Mouse (Mus musculus) stomach, embryonic 16.5 days (tissue): ENCODE results near the gene Fbf1. TPM values are rescaled to one million over a fixed set of nuclear protein-coding genes. Genes with fewer than 3 reads are reported as not detected.

Experiments
- ATAC-seq: fragments of 200-750 bp; cut with Nextera tagmentation; 2 replicates; pipeline ENCODE4 v1.8.0; 2017; ENCODE audit warnings: moderate number of reproducible peaks, moderate TSS enrichment; ENCODE audit not compliant: insufficient read depth, low FRiP score
- H3K27ac ChIP-seq: fragments of 300-500 bp; sonication (generic); 2 replicates; pipeline ENCODE4 v1.5.1; 2014; ENCODE audit warnings: low read length
- H3K27me3 ChIP-seq: fragments of 300-500 bp; sonication (generic); 2 replicates; pipeline ENCODE4 v1.6.1; 2014; ENCODE audit warnings: low read length, control low read depth, mixed read lengths; ENCODE audit not compliant: control insufficient read depth, insufficient read depth
- H3K36me3 ChIP-seq: fragments of 300-500 bp; sonication (generic); 2 replicates; pipeline ENCODE4 v1.6.1; 2014; ENCODE audit warnings: low read length; ENCODE audit not compliant: control insufficient read depth, insufficient read depth
- H3K4me1 ChIP-seq: fragments of 300-500 bp; sonication (generic); 2 replicates; pipeline ENCODE4 v1.6.1; 2014; ENCODE audit warnings: low read length, control low read depth, mixed read lengths; ENCODE audit not compliant: control insufficient read depth, insufficient read depth
- H3K4me2 ChIP-seq: fragments of 300-500 bp; sonication (generic); 2 replicates; pipeline ENCODE4 v1.6.1; 2014; ENCODE audit warnings: low read depth, low read length, mixed read lengths
- H3K4me3 ChIP-seq: fragments of 300-500 bp; sonication (generic); replicated peaks from 2 replicates; pipeline ENCODE4 v1.5.1; 2014; ENCODE audit warnings: mild to moderate bottlenecking, low read length
- H3K9ac ChIP-seq: fragments of 300-500 bp; sonication (generic); 2 replicates; pipeline ENCODE4 v1.6.1; 2014; ENCODE audit warnings: low read length
- H3K9me3 ChIP-seq: fragments of 300-500 bp; sonication (generic); replicated peaks from 2 replicates; pipeline ENCODE4 v1.6.1; 2016; ENCODE audit warnings: low read length, control low read depth; ENCODE audit not compliant: control insufficient read depth
- WGBS: fragments of 180-500 bp; shearing (Covaris S2); extraction: QIAGEN DNeasy Blood & Tissue Kit; methylation state at CpG from one replicate; pipeline ENCODE4 v1.1.7; 2014; 5-methylcytosine and 5-hydroxymethylcytosine counted together
- polyA plus RNA-seq: library from polyadenylated mRNA; unstranded; fragments of >200 nt; fragmentation: Nextera tagmentation; extraction: Ambion mirVana; gene quantifications from 2 replicates; pipeline ENCODE4 v1.2.1, GENCODE M21; 2015

The Fbf1 gene
- polyA plus RNA-seq, 1 experiment from 2014 or later: 31.4 TPM

- peak overlapping the region; percentile 61 for H3K9ac ChIP-seq
- 10% methylated on average over 11 of the region's 11 CpGs for whole genome bisulfite sequencing
- peak; percentile 41 for ATAC-seq
Observed at GRCm38 (mm10) chr11:116101931-116102381, 66.0 kb downstream of the Fbf1 start.

DNA sequence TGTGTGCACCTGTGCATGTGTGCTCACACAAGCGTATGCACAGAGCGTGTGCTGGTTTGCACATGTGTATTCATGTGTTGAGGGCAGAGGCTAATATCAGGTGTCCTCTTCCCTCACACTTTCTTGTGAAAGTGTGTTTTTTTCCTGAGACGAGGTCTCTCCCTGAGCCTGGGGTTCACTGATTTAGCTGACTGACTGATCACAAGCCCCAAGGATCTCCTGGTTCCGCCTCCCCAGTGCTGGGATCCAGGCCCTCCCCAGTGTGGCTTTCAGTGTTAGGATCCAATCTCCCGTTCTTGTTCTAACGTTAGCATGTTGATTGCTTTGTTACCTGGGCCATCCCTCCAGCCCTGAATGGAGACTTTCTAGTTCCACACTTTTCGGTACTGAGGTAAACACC, 67.1 kb downstream of the Fbf1 start:
- H3K9me3 ChIP-seq: no peaks in the 10 kb centered on the region
- peak overlapping the region; percentile 97 for H3K27ac ChIP-seq
- no peak for ATAC-seq
- 70% methylated on average over 7 of the region's 7 CpGs for WGBS
- H3K4me2 ChIP-seq: no peak overlapping the region
- H3K4me3 ChIP-seq: no peak overlapping the region
- H3K27me3 ChIP-seq: no peaks in the 10 kb centered on the region
- H3K36me3 ChIP-seq: 0 out of 2 replicates have a peak, but pooled peaks cover 3% of the 10 kb centered on the region
- H3K9ac ChIP-seq: peak overlapping the region; percentile 6; the same call in 1 of the 2 replicates
- H3K4me1 ChIP-seq: peaks cover 61% of the 10 kb centered on the region

More at GRCm38 (mm10) chr11:116101931-116102381, 66.0 kb downstream of the Fbf1 start:
- H3K36me3 ChIP-seq: 0 out of 2 replicates have a peak, but pooled peaks cover 5% of the 10 kb centered on the region
- peak overlapping the region; percentile 10; the same call in 1 of the 2 replicates for H3K4me2 ChIP-seq
- peak overlapping the region; percentile 97 for H3K27ac ChIP-seq
- H3K4me1 ChIP-seq: peaks cover 72% of the 10 kb centered on the region
- no peaks in the 10 kb centered on the region for H3K27me3 ChIP-seq
- H3K9me3 ChIP-seq: no peaks in the 10 kb centered on the region
- no peak overlapping the region for H3K4me3 ChIP-seq

- peak; percentile 62 for ATAC-seq
- no peaks in the 10 kb centered on the region for H3K9me3 ChIP-seq
- H3K4me2 ChIP-seq: peak overlapping the region; percentile 17; the same call in 1 of the 2 replicates
- H3K9ac ChIP-seq: peak overlapping the region; percentile 6; the same call in 1 of the 2 replicates
- no peaks in the 10 kb centered on the region for H3K36me3 ChIP-seq
- H3K27me3 ChIP-seq: no peaks in the 10 kb centered on the region
- 22% methylated on average over 6 of the region's 6 CpGs for WGBS
- peaks cover 59% of the 10 kb centered on the region for H3K4me1 ChIP-seq
- peak overlapping the region; percentile 97 for H3K27ac ChIP-seq
- H3K4me3 ChIP-seq: no peak overlapping the region
Observed at GRCm38 (mm10) chr11:116100385-116100784, 67.6 kb downstream of the Fbf1 start.

DNA sequence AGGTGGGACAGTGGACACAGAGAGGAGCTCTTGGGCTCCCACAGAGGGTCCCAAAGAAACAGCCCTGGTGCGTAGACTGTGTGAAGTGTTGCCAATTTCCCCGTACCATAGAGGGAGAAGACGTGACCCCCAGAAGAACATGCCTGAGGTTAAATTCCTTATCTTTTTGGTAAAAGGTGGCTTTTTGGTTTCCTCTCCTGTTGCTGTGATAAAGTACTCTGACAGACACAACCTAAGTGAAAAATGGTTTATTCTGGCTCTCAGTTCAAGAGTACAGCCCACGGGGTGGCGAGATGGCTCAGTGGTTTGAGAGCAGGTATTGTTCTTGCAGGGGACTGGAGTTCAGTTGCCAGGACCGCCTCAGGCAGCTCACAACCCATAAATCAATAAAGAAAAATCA, 68.5 kb downstream of the Fbf1 start:
- no peak overlapping the region for H3K4me3 ChIP-seq
- ATAC-seq: no peak
- no peak overlapping the region for H3K4me2 ChIP-seq
- H3K9me3 ChIP-seq: no peaks in the 10 kb centered on the region
- WGBS: 73% methylated on average over 6 of the region's 6 CpGs
- peaks cover 57% of the 10 kb centered on the region for H3K4me1 ChIP-seq
- peak overlapping the region; percentile 97 for H3K27ac ChIP-seq
- H3K27me3 ChIP-seq: no peaks in the 10 kb centered on the region
- no peaks in the 10 kb centered on the region for H3K36me3 ChIP-seq
- no peak overlapping the region; the same call in 1 of the 2 replicates for H3K9ac ChIP-seq

GRCm38 (mm10) chr11:116098711-116099460, 69.1 kb downstream of the Fbf1 start:
- Histone ChIP-seq H3K9ac (peak overlapping the region; percentile 55), H3K27me3 (no peaks in the 10 kb centered on the region), H3K9me3 (no peaks in the 10 kb centered on the region), H3K4me2 (no peak overlapping the region), H3K27ac (peak overlapping the region; percentile 97), H3K36me3 (no peaks in the 10 kb centered on the region), H3K4me1 (peaks cover 51% of the 10 kb centered on the region), H3K4me3 (no peak overlapping the region)
- 60% methylated on average over 14 of the region's 14 CpGs for WGBS
- ATAC-seq: no peak

GRCm38 (mm10) chr11:116096213-116097108, 71.5 kb downstream of the Fbf1 start:
- Histone ChIP-seq H3K4me1 (peaks cover 29% of the 10 kb centered on the region), H3K27me3 (no peaks in the 10 kb centered on the region), H3K9ac (no peak overlapping the region), H3K36me3 (no peaks in the 10 kb centered on the region), H3K4me2 (no peak overlapping the region), H3K9me3 (no peaks in the 10 kb centered on the region), H3K27ac (no peak overlapping the region), H3K4me3 (no peak overlapping the region)
- 81% methylated on average over 5 of the region's 5 CpGs for WGBS
- no peak for ATAC-seq

DNA sequence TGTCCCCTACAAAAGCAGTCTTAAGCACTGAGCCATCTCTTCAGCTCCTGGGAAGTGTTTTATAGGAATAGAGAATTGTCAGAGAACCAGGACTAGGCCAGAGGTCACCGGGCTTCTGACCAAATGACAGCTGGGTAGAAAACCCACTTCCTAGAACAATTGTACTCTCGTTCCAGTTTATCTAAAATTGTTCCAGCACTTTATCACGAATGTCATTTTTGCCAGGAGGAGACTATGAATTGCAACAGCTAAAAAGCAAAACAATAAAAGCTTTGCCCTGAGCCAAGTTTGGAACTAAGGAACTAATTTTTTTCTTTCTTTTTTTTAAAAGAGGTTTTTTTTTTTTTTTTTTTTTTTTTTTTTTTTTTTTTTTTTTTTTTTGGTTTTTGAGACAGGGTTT, 72.4 kb downstream of the Fbf1 start:
- Histone ChIP-seq H3K4me1 (peaks cover 21% of the 10 kb centered on the region), H3K4me2 (no peak overlapping the region), H3K9me3 (no peaks in the 10 kb centered on the region), H3K27ac (peak overlapping the region; percentile 6; the same call in 1 of the 2 replicates), H3K27me3 (no peaks in the 10 kb centered on the region), H3K9ac (no peak overlapping the region), H3K4me3 (no peak overlapping the region), H3K36me3 (no peaks in the 10 kb centered on the region)
- ATAC-seq: no peak
- WGBS: 47% methylated on average over 3 of the region's 3 CpGs

- H3K9me3 ChIP-seq: no peaks in the 10 kb centered on the region
- H3K4me1 ChIP-seq: peaks cover 5% of the 10 kb centered on the region; the same call in 1 of the 2 replicates
- ATAC-seq: no peak
- H3K27me3 ChIP-seq: no peaks in the 10 kb centered on the region
- no peaks in the 10 kb centered on the region for H3K36me3 ChIP-seq
- H3K4me3 ChIP-seq: no peak overlapping the region
- peak overlapping the region; percentile 21; the same call in 1 of the 2 replicates for H3K9ac ChIP-seq
- H3K4me2 ChIP-seq: no peak overlapping the region
- WGBS: 43% methylated on average over 16 of the region's 16 CpGs
- 0 out of 2 replicates have a peak overlapping the region, but pooled peaks have one; percentile 19 for H3K27ac ChIP-seq
Observed at GRCm38 (mm10) chr11:116093771-116094565, 74.0 kb downstream of the Fbf1 start.
